In the genomic region with DNA sequence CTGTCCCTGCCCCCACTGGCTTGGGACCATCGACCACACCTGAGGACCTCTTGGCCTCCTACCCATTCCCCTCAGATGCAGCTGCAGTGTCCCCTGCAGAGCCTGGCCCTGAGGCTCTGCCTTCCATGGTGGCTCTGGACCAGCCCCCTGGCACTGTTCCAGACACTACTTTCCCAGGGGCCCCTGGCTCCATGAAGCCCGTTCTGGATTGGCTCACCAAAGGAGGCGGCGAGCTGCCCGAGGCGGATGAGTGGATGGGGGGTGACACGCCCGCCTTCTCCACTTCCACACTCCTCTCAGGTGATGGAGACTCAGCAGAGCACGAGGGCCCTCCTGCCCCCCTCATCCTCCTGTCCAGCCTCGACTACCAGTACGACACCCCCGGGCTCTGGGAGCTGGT, we compare ENCODE assay signal across 8 mouse cellular contexts. TPM values are rescaled to one million over a fixed set of nuclear protein-coding genes. Genes with fewer than 3 reads are reported as not detected.
DNase-seq lines count a peak whose midpoint lies in the region; ATAC-seq and TF ChIP-seq lines count a peak whose summit lies in the region.

No protein-coding gene starts in this region.

- ATAC-seq in hindbrain, postnatal 0 days: peak; percentile 57

- no peak overlapping the region for H3K4me2 ChIP-seq in hindbrain, postnatal 0 days (ENCODE audit: low read depth, low read length)

- no peak for TF ChIP-seq CTCF in gastrocnemius, adult 2 months (IDR thresholded peaks at IDR 0.05)
- no peak for TF ChIP-seq CTCF in layer of hippocampus, adult 2 months (conservative IDR thresholded peaks at IDR 0.05)
- no peak for TF ChIP-seq CTCF in hindbrain, postnatal 0 days (IDR thresholded peaks at IDR 0.05; ENCODE audit: low read depth)

- DNase-seq in gastrocnemius, adult 2 months: peak; percentile 22
- DNase-seq in gastrocnemius, postnatal 36 days: no peak
- DNase-seq in layer of hippocampus, adult 2 months (ENCODE audit: low spot score in 2 of 2): peak in 1 of 2 experiments; percentile 58
- DNase-seq in layer of hippocampus, adult 9-11 months: no peak
- DNase-seq in MN1 (ENCODE audit: low spot score): peak; percentile 47
- peak; percentile 66 for DNase-seq in hindbrain, postnatal 0 days (ENCODE audit: low spot score)
- no peak for DNase-seq in yolk sac, embryonic 10.5 days (ENCODE audit: low spot score)
- no peak for DNase-seq in c-Kit-positive CD71-positive TER-119-positive erythroid progenitor cells, embryonic 14.5 days (ENCODE audit: low spot score)

- H3K4me1 ChIP-seq in hindbrain, postnatal 0 days (ENCODE audit: insufficient read depth, low read length): no peaks in the 10 kb centered on the region

- WGBS in hindbrain, postnatal 0 days: 53% methylated on average over 12 of the region's 12 CpGs

- no peaks in the 10 kb centered on the region for H3K27me3 ChIP-seq in hindbrain, postnatal 0 days (ENCODE audit: insufficient read depth, low read length)

- H3K36me3 ChIP-seq in hindbrain, postnatal 0 days (ENCODE audit: insufficient read depth, low read length): peaks cover 33% of the 10 kb centered on the region

- no peak overlapping the region for H3K27ac ChIP-seq in gastrocnemius, adult 2 months
- peak overlapping the region; percentile 51; the same call in 1 of the 2 replicates for H3K27ac ChIP-seq in layer of hippocampus, adult 2 months
- H3K27ac ChIP-seq in hindbrain, postnatal 0 days: peak overlapping the region; percentile 63; the same call in 1 of the 2 replicates

- intact Hi-C loops in gastrocnemius, adult 2 months (cut with DNase I): no loop called here
- intact Hi-C loops in gastrocnemius, postnatal 36 days (cut with DNase I): no loop called here

- no peak overlapping the region for H3K4me3 ChIP-seq in gastrocnemius, adult 2 months
- H3K4me3 ChIP-seq in layer of hippocampus, adult 2 months: no peak overlapping the region
- no peak overlapping the region for H3K4me3 ChIP-seq in hindbrain, postnatal 0 days (ENCODE audit: low read length)

- H3K9me3 ChIP-seq in hindbrain, postnatal 0 days (ENCODE audit: low read length): no peaks in the 10 kb centered on the region

- no peak overlapping the region for H3K9ac ChIP-seq in hindbrain, postnatal 0 days (replicated peaks; ENCODE audit: low read length)

RNA-seq across cellular contexts. Expression of a gene that starts 9.8 kb away (rescaled TPM):
- total RNA-seq in gastrocnemius, adult 2 months (2021): 1 to 10 TPM in 1 of 2 experiments, under 1 TPM in 1; 0.54 to 1.1 TPM
- under 1 TPM; 0.64 to 0.99 TPM for total RNA-seq in gastrocnemius, postnatal 36 days (2021)
- total RNA-seq in layer of hippocampus, adult 2 months (2021): 10 to 100 TPM; 84.4 to 92.7 TPM
- total RNA-seq in hindbrain, postnatal 0 days (2014; rRNA removed): 82.3 and 84.4 TPM in 2 replicates
- 8.7 and 11.2 TPM in 2 replicates for polyA plus RNA-seq in hindbrain, postnatal 0 days (2015; fragmentation: Nextera tagmentation; extraction: Ambion mirVana)

RNA-seq across cellular contexts. Expression of a gene that starts 22.6 kb away (rescaled TPM):
- total RNA-seq in gastrocnemius, adult 2 months (2021): 100 to 1,000 TPM; 316 to 321 TPM
- total RNA-seq in gastrocnemius, postnatal 36 days (2021): 100 to 1,000 TPM; 245 to 268 TPM
- 100 to 1,000 TPM; 295 to 309 TPM for total RNA-seq in layer of hippocampus, adult 2 months (2021)
- total RNA-seq in hindbrain, postnatal 0 days (2014; rRNA removed): 56.2 and 73.8 TPM in 2 replicates
- 764 and 779 TPM in 2 replicates for polyA plus RNA-seq in hindbrain, postnatal 0 days (2015; fragmentation: Nextera tagmentation; extraction: Ambion mirVana)

RNA-seq across cellular contexts. Expression of a gene that starts 22.7 kb away (rescaled TPM):
- 1 to 10 TPM; 6.5 to 7.9 TPM for total RNA-seq in gastrocnemius, adult 2 months (2021)
- 1 to 10 TPM; 5.9 to 6.6 TPM for total RNA-seq in gastrocnemius, postnatal 36 days (2021)
- total RNA-seq in layer of hippocampus, adult 2 months (2021): 1 to 10 TPM; 7.6 to 8.1 TPM
- 7.8 and 8.4 TPM in 2 replicates for total RNA-seq in hindbrain, postnatal 0 days (2014; rRNA removed)
- 5.1 and 6.7 TPM in 2 replicates for polyA plus RNA-seq in hindbrain, postnatal 0 days (2015; fragmentation: Nextera tagmentation; extraction: Ambion mirVana)

RNA-seq across cellular contexts. Expression of a gene that starts 31.1 kb away (rescaled TPM):
- 1 to 10 TPM; 8.0 to 8.5 TPM for total RNA-seq in gastrocnemius, adult 2 months (2021)
- total RNA-seq in gastrocnemius, postnatal 36 days (2021): 1 to 10 TPM; 7.8 to 8.3 TPM
- 10 to 100 TPM; 25.0 to 31.9 TPM for total RNA-seq in layer of hippocampus, adult 2 months (2021)
- 39.5 and 52.3 TPM in 2 replicates for total RNA-seq in hindbrain, postnatal 0 days (2014; rRNA removed)
- polyA plus RNA-seq in hindbrain, postnatal 0 days (2015; fragmentation: Nextera tagmentation; extraction: Ambion mirVana): 30.6 and 32.2 TPM in 2 replicates

RNA-seq across cellular contexts. Expression of a gene that starts 45.5 kb away (rescaled TPM):
- 10 to 100 TPM; 13.2 TPM for total RNA-seq in gastrocnemius, adult 2 months (2021)
- total RNA-seq in gastrocnemius, postnatal 36 days (2021): 10 to 100 TPM; 11.6 to 11.8 TPM
- total RNA-seq in layer of hippocampus, adult 2 months (2021): 10 to 100 TPM; 12.9 to 15.4 TPM
- 20.1 and 32.6 TPM in 2 replicates for total RNA-seq in hindbrain, postnatal 0 days (2014; rRNA removed)
- polyA plus RNA-seq in hindbrain, postnatal 0 days (2015; fragmentation: Nextera tagmentation; extraction: Ambion mirVana): 14.3 and 14.4 TPM in 2 replicates

Comparison
In these comparisons a context has a peak if more than half of its experiments do, and no peak if none do; other contexts are left out.
1. DNase-seq: peak in gastrocnemius, adult 2 months (single experiment), MN1 (single experiment) and hindbrain, postnatal 0 days (single experiment); none in gastrocnemius, postnatal 36 days (0 of 2), layer of hippocampus, adult 9-11 months (single experiment), yolk sac, embryonic 10.5 days (single experiment) and c-Kit-positive CD71-positive TER-119-positive erythroid progenitor cells, embryonic 14.5 days (single experiment).
2. RNA of a gene that starts 9.8 kb away (total RNA-seq): 84.4 to 92.7 TPM in layer of hippocampus, adult 2 months and 82.3 to 84.4 TPM in hindbrain, postnatal 0 days; 0.54 to 1.1 TPM in gastrocnemius, adult 2 months and 0.64 to 0.99 TPM in gastrocnemius, postnatal 36 days; every median in the first group is over 10 times any median in the second.